Mouse (Mus musculus): Measurements from ENCODE around the gene Arid3a. TPM values are rescaled to one million over a fixed set of nuclear protein-coding genes. Genes with fewer than 3 reads are reported as not detected.

The Arid3a gene
- polyA plus RNA-seq, 1 experiment: 99.9 TPM

DNA sequence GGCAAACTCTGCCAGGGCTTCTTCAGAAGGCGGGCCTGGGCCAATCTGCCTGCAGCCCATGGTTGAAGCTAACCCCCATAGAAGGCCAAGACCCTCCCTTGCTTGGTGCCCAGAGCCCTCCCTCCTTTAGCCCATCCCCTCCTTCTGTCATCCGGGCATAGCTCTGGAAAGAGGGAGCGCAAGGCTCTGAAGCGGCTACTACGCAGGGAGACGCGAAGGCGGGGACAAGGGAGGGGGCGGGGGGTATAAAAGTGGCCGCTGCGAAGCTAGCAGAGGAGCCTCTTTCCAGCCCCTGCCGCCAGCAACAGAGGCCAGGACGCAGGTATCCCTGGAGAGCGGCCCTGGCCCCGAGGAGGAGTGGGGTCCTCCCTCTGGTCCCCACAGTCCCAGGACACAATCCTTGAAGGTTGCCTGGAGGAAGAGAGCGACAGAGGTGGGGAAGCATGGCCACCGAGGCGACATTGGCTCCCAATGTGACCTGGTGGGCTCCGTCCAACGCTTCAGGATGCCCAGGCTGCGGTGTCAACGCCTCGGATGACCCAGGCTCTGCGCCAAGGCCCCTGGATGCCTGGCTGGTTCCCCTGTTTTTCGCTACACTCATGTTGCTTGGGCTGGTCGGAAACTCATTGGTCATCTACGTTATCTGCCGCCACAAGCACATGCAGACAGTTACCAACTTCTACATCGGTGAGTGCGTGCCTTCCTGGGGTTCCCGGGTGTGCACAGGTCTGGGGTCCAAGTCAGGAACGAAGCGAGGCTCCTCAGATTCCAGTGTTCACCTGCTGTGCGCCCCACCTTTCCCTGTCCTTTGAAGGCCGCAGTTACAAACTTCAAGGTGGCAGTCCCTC, 8.4 kb upstream of the Arid3a start:
- no peak for TF ChIP-seq GATA1 (IDR thresholded peaks at IDR 0.05; ENCODE audit: low read length)

DNA sequence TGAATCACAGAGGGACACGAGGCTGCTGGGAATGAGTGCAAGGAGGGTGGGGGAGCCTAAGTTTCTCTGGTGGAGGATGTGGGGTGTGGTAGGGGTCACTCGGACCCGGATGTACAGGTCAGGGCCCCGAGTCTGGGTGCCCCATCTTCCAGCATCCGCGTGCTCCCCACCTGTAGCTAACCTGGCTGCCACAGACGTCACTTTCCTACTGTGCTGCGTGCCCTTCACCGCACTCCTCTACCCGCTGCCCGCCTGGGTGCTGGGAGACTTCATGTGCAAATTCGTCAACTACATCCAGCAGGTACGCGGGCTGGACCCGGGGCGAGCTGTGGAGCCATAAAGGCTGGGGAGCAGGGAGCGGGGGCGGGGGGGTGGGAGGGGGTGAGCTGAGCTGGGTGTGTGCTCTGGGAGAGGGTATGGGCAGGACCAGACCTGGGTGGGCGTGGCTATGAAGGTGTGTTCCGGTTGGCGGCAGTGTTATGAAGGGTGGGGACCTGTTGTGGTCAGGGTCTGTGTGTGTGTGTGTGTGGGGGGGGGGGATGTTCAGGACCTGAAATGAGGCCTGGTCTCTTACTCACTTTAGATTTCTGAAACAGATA, 7.5 kb upstream of the Arid3a start:
- TF ChIP-seq GATA1 (IDR thresholded peaks at IDR 0.05; ENCODE audit: low read length): no peak

DNA sequence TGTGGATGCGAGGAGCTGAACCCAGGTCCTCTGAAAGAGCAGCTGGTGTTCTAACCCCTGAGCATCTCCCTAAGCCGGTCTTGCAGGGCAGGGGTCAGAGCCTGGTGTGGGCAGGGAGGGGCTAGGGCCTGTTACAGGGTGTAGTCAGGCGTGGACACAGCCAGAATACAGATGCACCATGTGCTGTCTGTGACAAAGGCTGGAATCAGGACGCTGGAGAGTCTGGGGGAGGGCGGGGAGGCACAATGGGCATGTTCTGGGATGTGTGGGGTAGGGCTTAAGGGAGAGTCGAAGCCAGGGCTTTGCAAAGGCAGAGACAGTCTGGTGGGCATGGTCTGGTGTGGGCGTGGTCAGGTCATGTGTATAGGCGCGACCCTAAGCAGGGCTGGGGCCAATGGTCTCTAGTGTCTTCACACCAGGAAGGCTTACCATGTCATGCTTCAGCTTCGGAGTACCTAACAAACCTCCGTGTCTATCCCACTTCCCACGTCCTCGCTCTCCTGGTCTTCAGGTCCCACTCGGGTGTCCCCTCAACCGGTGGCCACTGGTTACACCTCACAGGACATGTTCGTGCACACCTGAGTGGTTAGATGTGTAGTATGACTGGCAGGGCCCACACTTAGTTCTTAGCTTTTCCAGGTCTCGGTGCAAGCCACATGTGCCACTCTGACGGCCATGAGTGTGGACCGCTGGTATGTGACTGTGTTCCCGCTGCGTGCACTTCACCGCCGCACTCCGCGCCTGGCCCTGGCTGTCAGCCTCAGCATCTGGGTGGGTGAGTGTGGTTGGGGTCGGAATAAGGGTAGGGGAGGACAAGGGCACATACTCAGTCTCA, 6.6 kb upstream of the Arid3a start:
- TF ChIP-seq GATA1 (IDR thresholded peaks at IDR 0.05; ENCODE audit: low read length): no peak

DNA sequence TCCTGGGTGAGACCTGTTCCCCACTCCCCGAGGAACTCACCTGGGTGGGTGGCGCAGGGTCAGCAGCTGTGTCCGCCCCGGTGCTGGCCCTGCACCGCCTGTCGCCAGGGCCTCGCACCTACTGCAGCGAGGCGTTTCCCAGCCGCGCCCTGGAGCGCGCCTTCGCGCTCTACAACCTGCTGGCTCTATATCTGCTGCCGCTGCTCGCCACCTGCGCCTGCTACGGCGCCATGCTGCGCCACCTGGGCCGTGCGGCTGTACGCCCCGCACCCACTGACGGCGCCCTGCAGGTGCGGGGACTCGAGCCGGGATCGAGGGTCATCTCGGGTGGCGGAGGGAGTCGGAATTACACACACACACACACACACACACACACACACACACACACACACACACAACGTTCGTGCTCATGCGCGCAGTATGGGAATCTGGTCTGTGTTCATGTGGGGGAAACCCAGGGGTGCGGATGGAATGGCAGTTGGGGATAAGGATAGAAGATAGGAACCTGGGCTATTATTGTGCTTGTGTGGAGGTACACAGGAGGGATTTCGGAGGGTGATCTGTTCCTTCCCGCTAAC, 5.8 kb upstream of the Arid3a start, which contains the start of gene R3hdm4:
Gene R3hdm4 (minus strand): TSS at position 251 of the 578 bp plus-strand sequence.
- no peak for TF ChIP-seq GATA1 (IDR thresholded peaks at IDR 0.05; ENCODE audit: low read length)

DNA sequence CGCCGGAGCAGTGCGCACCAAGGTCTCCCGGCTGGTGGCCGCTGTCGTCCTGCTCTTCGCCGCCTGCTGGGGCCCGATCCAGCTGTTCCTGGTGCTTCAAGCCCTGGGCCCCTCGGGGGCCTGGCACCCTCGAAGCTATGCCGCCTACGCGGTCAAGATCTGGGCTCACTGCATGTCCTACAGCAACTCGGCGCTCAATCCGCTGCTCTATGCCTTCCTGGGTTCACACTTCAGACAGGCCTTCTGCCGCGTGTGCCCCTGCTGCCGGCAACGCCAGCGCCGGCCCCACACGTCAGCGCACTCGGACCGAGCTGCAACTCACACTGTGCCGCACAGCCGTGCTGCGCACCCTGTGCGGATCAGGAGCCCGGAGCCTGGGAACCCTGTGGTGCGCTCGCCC, 5.3 kb upstream of the Arid3a start:
- no peak for TF ChIP-seq GATA1 (IDR thresholded peaks at IDR 0.05; ENCODE audit: low read length)

DNA sequence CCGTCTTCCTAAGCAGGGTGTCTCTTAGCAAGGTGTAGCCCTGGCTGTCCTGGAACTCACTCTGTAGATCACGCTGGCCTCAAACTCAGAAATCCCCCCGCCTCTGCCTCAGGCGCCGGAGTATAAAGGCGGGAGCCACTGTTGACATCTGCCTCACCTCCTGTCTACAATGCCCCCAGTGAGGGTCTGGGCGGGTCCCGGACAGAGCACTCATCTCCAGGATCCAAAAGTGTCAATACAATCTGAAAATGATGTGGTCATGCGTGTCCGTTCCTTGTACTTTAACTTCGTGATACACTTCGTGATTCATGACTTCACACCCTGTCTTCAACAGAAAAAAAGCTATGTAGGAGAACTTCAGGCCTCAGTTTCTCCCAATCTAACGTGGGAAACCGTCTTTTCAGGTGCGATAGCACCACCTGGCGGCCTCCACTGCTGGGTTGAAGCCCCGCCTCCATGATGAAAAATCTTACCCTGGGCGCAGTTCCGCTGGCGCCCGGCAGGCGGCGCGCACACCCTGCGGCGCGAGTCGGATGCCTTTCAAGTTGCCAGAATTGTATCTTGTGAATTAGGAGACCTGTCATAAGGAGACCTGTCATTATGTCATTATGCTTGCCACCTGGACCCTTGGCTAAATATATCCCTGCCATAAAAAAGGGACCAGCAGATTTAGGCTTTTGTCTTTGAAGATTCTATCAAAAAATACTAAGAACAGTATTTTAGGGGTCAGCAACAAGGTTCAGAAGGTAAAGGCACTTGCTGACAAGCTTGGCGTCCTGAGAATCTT, 1.7 kb upstream of the Arid3a start:
- no peak for TF ChIP-seq GATA1 (IDR thresholded peaks at IDR 0.05; ENCODE audit: low read length)

DNA sequence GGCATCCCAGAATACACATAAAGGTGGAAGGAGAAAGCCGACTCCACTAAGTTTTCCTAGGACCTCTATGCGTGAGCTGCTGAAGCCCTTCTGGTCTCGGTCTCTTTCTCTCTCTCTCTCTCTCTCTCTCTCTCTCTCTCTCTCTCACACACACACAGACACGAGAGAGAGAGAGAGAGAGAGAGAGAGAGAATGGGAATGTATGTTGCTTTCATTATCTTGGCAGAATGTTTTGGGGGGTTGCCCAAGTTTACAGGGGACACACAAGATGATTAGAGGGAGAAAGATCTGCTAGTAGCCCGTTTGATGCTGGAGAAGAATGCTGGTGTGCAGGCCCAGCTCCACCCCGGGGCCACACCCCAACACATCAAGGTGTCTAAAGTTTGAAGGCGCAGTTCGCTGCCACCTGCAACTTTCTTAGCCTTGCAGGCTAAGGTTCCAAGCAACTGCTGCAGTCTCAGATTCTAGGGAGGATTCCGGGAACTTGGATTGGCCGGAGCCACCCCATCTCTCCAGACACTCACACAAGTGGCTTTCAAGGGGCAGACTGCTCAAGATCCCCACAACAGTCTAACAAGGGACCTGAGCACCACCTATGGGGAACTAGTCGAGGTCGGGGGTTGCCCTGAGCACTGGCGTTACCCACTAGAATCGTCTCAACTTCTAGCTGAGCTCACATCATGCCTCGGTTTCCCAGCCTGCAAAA, 905 bp upstream of the Arid3a start:
- no peak for TF ChIP-seq GATA1 (IDR thresholded peaks at IDR 0.05; ENCODE audit: low read length)

DNA sequence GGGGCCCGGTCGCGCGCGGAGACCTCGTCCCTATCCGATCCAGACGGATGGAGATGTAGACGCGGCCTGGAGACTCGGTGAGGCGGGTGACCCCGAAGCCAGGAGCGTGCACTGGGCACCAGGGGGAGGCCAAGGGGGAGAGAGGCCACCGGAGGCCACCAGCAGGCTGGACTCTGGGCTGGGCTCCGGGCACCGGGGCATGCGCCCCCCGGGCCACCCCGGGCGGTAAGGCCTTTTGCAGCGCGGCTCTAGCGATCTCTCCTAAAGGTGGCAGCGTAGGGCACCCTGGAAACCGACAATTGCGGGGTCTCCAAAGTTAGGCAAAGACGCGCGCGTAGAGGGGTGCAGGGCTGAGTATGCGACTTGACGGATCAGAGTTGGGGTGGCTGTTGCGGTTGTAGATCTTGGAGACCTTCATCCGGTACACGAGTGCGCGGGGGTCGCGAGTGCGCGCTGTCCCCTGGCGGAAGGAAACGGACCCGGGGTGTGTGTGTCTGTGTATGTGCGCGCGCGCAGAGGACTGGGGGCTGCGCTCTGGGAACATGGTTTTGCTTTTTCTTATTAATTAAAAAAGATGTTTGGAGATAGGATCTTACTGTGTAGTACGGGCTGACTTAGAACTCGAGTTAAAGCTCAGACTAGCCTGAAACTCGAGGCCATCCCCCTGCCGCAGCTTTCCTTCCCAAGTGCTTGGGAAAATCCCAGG, 634 bp downstream of the Arid3a start:
- no peak for TF ChIP-seq GATA1 (IDR thresholded peaks at IDR 0.05; ENCODE audit: low read length)

DNA sequence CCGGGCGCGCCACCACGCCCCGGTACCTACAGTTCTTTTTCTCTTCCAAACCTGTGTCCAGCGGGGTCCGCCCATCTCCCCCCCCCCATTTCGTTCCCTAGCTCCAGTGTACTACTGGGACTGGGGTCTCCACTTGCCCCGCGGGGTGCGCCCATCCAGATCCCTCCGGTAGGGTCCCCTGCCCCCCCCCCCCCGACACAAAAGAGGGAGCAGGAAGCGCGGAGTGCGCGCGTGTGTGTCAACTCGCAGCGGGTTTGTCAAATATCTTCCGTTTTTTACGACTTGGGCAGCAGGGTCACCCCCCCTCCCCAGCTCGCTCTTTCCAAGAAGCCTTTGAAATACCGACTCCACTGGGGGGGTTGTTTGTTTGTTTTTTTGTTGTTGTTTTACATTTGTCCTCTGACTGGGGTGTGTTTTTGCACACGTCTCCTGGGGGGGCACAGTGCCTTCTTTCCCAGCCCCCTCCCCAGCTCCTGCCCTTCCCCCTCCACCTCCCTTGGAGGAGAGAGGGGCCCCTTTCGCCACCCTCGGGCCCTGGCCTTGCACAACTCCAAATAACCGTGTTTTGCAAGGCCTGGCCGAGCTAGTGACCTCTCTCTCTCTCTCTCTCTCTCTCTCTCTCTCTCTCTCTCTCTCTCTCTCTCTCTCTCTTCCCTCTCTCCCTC, 1.3 kb downstream of the Arid3a start:
- TF ChIP-seq GATA1 (IDR thresholded peaks at IDR 0.05; ENCODE audit: low read length): no peak

DNA sequence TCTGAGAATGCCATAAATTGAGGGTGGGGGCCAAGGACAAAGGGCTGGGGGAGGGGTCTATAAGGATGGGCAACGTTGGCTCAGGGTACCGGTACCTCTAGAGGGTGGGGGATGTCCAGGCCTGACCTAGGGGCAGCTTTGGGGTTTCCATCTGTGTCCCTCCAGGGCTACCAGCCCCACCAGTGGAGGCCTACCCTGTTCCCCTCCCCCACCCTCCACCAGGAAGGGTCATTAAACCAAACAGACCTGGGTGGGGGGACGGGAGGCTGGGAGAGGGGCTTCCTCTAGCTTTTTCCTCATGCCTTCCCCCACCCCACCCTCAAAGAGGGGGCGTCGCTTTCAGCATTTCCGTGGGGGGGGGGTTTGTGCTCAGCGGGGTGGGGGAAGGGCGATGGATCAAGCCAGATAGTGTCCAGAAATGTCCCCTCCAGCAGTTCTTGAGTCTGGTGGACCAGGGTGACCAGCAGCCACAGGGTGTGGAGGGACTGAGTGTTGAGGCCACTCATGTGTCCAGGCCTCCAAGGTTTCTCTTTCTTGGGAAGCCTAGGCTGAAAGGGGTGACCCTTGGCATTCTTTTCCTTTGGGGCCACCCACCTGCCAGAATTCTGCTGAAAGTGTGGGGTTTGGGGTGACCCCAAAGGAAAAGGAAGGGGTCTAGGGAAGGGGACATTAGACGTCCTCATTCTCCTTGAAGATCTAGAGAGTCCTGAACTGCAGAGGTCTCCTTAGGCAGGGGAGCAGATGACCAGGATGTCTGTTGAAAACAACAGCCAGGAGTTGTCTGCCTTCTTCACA, 2.3 kb downstream of the Arid3a start:
- TF ChIP-seq GATA1 (IDR thresholded peaks at IDR 0.05; ENCODE audit: low read length): no peak

DNA sequence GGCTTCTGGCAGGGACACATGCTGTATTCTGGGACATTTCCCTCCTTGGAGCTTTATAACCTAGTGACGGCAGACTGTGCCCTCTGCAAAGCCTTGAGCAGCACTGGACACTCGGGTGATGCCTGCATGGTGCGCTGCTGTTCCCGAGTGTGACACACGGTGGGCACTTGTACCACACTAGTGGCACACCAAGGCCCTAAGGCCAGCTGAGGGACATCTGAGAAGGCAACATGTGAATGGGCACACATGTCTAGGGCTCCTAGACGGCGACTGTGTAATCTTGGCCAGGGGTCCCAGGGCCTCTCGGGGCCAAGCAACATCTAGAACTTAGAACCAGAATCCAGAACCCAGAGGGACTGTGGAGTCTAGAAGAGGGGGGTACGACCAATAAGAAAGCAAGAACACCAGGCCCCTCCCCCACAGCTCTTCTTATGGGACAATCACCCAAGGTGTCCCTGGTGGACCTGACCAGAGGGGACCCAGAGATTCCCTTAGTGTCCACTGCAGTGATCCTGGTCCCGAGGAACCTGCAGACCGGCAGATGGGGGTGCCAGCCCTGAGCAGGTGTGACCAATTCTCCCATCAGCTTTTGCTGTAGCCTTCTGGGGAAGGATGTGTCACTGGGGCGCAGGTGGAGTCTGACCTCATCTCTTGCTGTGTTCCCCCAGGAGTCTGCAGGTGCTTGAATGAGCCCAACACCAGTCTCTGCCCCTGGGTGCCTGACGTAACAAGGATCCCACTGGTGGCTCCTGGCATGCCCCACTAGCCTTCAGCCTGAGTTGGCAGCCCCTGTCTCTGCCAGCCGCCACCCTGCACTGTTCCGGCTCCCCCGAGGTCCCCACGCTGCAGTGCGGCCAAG, 3.4 kb downstream of the Arid3a start:
- no peak for TF ChIP-seq GATA1 (IDR thresholded peaks at IDR 0.05; ENCODE audit: low read length)

DNA sequence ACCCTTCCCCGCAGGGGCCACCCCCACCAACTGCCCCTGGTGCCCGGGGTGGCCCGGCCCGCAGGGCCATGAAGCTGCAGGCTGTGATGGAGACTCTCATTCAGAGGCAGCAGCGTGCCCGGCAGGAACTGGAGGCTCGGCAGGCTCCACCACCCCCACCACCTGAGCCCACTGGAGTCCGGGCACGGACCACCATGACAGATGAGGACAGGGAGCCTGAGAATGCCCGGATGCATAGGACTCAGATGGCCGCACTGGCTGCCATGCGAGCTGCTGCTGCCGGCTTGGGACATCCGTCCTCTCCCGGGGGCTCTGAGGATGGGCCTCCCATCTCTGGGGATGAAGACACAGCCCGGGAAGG, 4.0 kb downstream of the Arid3a start:
- no peak for TF ChIP-seq GATA1 (IDR thresholded peaks at IDR 0.05; ENCODE audit: low read length)

Measured in G1E-ER4 (cell line).